Mouse (Mus musculus) hindbrain, postnatal 0 days (tissue): ENCODE results near the gene 1810049J17Rik. TPM values are rescaled to one million over a fixed set of nuclear protein-coding genes. Genes with fewer than 3 reads are reported as not detected.

ENCODE experiments used
- ATAC-seq: fragments of 200-750 bp; cut with Nextera tagmentation; 2 replicates; pipeline ENCODE4 v1.8.0; 2017; ENCODE audit warnings: mild to moderate bottlenecking, moderate TSS enrichment, moderate library complexity
- DNase-seq: peaks from one replicate; pipeline ENCODE4 v3.0.0-alpha.2; 2015; ENCODE audit warnings: low spot score
- H3K27ac ChIP-seq: fragments of 300-500 bp; sonication (generic); 2 replicates; pipeline ENCODE4 v1.5.1; 2014; ENCODE audit warnings: mild to moderate bottlenecking
- H3K27me3 ChIP-seq: fragments of 300-500 bp; sonication (generic); 2 replicates; pipeline ENCODE4 v1.6.1; 2014; ENCODE audit warnings: low read length, mixed read lengths; ENCODE audit not compliant: insufficient read depth
- H3K36me3 ChIP-seq: fragments of 300-500 bp; sonication (generic); 2 replicates; pipeline ENCODE4 v1.6.1; 2014; ENCODE audit warnings: low read length, mixed read lengths; ENCODE audit not compliant: insufficient read depth
- H3K4me1 ChIP-seq: fragments of 300-500 bp; sonication (generic); 2 replicates; pipeline ENCODE4 v1.6.1; 2014; ENCODE audit warnings: antibody characterized with exemption, low read length, mixed read lengths; ENCODE audit not compliant: insufficient read depth
- H3K4me2 ChIP-seq: fragments of 300-500 bp; sonication (generic); 2 replicates; pipeline ENCODE4 v1.6.1; 2014; ENCODE audit warnings: low read depth, mild to moderate bottlenecking, low read length, moderate library complexity, mixed read lengths
- H3K4me3 ChIP-seq: fragments of 300-500 bp; sonication (generic); 2 replicates; pipeline ENCODE4 v1.5.1; 2014; ENCODE audit warnings: low read length
- H3K9ac ChIP-seq: fragments of 300-500 bp; sonication (generic); replicated peaks from 2 replicates; pipeline ENCODE4 v1.6.1; 2014; ENCODE audit warnings: mild to moderate bottlenecking, low read length, moderate library complexity, mixed read lengths
- H3K9me3 ChIP-seq: fragments of 300-500 bp; sonication (generic); 2 replicates; pipeline ENCODE4 v1.6.1; 2016; ENCODE audit warnings: low read length, mixed read lengths
- CTCF ChIP-seq: IDR thresholded peaks from 2 replicates; pipeline ENCODE4 v1.5.1; 2016; ENCODE audit warnings: antibody characterized with exemption, control low read depth, low read depth
- WGBS: fragments of 180-500 bp; shearing (Covaris S2); extraction: QIAGEN DNeasy Blood & Tissue Kit; methylation state at CpG from one replicate; pipeline ENCODE4 v1.1.7; 2014; 5-methylcytosine and 5-hydroxymethylcytosine counted together
- polyA plus RNA-seq: library from polyadenylated mRNA; unstranded; fragments of >200 nt; fragmentation: Nextera tagmentation; extraction: Ambion mirVana; gene quantifications from 2 replicates; pipeline ENCODE4 v1.2.1, GENCODE M21; 2015
- total RNA-seq: library from RNA; depleted of rRNA; stranded (reverse); fragments of >200 nt; gene quantifications from 2 replicates; pipeline ENCODE4 v1.2.3, GENCODE M21; 2014

Gene 1810049J17Rik
- total and polyA plus RNA-seq, 2 experiments from 2014 or later: 1.8 TPM; not detected in 1

DNA sequence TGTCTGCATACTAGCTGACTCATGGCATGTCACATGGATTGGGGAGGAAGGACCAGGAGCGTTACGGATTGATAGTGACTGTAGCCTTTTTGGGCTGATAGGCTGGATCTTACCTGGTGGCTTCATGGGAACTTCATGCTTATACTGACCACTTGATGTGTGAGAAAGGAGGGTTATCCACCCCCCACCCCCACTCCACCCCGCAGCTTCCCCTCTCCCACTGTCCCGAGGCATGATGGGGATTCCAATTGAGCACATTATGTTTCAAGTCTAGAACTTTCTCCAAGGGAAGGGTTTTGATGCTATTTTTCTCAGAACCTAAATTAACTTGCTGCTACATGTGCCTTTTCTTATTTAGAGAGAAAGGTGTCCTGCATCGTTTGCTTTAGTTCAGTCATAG lies 36.7 kb upstream of the 1810049J17Rik start:
- Histone ChIP-seq H3K9ac (no peak overlapping the region), H3K4me1 (no peaks in the 10 kb centered on the region)
- WGBS: 96% methylated on average over 5 of the region's 5 CpGs

DNA sequence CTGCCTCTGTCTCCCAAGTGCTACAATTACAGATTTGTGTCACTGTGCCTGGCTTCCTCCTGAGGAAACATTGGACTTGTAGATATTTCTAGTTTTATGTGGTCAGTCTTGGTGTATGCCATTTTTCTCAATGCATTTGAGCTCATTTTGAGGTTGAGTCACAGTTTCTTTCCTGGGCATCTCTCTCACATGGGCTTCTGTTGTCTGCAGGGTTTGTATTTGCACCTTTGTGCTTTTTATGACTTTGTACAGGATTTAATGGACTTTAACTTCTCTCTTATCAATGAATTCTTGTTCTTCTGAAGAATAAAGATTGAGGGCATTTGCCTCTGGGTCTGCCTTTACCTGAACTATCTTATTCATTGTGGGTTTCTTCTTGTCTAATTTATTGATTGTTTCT lies 35.8 kb upstream of the 1810049J17Rik start:
- no peak overlapping the region for H3K27ac ChIP-seq
- no peak for ATAC-seq
- no peak overlapping the region for H3K4me3 ChIP-seq
- no peak overlapping the region for H3K9ac ChIP-seq
- DNase-seq: no peak
- no peaks in the 10 kb centered on the region for H3K4me1 ChIP-seq
- no peaks in the 10 kb centered on the region for H3K9me3 ChIP-seq
- no peaks in the 10 kb centered on the region for H3K27me3 ChIP-seq
- no peak overlapping the region for H3K4me2 ChIP-seq
- TF ChIP-seq CTCF: no peak
- peaks cover 7% of the 10 kb centered on the region; the same call in 1 of the 2 replicates for H3K36me3 ChIP-seq

More for the DNA sequence above, 36.7 kb upstream of the 1810049J17Rik start:
- no peak overlapping the region for H3K4me2 ChIP-seq
- TF ChIP-seq CTCF: no peak
- no peaks in the 10 kb centered on the region for H3K27me3 ChIP-seq
- ATAC-seq (no peak), DNase-seq (no peak)
- peaks cover 4% of the 10 kb centered on the region; the same call in 1 of the 2 replicates for H3K36me3 ChIP-seq
- no peak overlapping the region for H3K27ac ChIP-seq
- H3K4me3 ChIP-seq: no peak overlapping the region
- H3K9me3 ChIP-seq: no peaks in the 10 kb centered on the region

DNA sequence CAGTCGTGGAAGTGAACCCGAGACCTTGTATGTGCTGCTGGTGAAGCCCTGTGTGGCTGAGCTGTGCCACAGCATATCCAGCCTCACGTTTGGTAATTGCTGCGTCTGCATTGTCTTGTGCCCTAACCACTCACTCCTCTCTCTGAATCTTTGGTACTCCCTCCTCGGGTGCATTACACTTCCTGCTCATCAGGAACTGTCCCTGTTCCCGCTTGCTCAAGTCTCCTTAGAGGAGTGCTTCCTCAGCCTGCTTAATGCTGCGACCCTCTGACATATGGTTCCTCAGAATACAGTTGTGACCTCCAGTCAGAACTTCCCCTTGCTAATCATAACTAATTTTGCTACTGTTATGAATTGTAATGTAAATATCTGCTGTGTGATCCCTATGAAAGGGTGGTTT lies 34.2 kb upstream of the 1810049J17Rik start:
- Histone ChIP-seq H3K4me3 (no peak overlapping the region), H3K9ac (no peak overlapping the region), H3K27me3 (no peaks in the 10 kb centered on the region), H3K27ac (no peak overlapping the region), H3K9me3 (no peaks in the 10 kb centered on the region), H3K4me1 (no peaks in the 10 kb centered on the region), H3K36me3 (peaks cover 9% of the 10 kb centered on the region; the same call in 1 of the 2 replicates), H3K4me2 (no peak overlapping the region)
- no peak for TF ChIP-seq CTCF
- DNase-seq (no peak), ATAC-seq (no peak)
- WGBS: 78% methylated on average over 7 of the region's 7 CpGs

DNA sequence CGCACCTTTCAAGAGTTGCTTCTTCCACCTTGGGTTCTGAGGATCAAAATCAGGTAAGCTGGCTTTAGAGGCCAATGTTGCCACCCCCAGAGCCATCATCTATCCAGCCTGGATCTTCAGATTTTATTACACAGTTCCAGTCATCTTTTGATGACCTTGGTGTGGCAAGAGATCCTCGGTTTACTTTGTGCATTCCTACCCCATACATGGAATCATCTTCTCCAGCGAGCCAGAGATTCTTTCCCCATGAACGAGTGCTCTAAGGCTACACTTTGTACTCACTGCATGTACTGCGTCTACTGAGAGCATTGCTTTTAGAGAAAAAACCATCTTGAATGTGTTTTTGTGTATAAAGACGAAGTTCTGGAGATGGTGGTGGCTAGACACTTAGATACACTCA lies 33.6 kb upstream of the 1810049J17Rik start:
- ATAC-seq (no peak), DNase-seq (no peak)
- H3K9me3 ChIP-seq: no peaks in the 10 kb centered on the region
- no peak for TF ChIP-seq CTCF
- H3K4me2 ChIP-seq: no peak overlapping the region
- H3K4me3 ChIP-seq: no peak overlapping the region
- no peak overlapping the region for H3K27ac ChIP-seq
- 75% methylated on average over 6 of the region's 6 CpGs for WGBS
- H3K4me1 ChIP-seq: no peaks in the 10 kb centered on the region
- no peaks in the 10 kb centered on the region for H3K27me3 ChIP-seq
- no peak overlapping the region for H3K9ac ChIP-seq
- peaks cover 9% of the 10 kb centered on the region; the same call in 1 of the 2 replicates for H3K36me3 ChIP-seq

DNA sequence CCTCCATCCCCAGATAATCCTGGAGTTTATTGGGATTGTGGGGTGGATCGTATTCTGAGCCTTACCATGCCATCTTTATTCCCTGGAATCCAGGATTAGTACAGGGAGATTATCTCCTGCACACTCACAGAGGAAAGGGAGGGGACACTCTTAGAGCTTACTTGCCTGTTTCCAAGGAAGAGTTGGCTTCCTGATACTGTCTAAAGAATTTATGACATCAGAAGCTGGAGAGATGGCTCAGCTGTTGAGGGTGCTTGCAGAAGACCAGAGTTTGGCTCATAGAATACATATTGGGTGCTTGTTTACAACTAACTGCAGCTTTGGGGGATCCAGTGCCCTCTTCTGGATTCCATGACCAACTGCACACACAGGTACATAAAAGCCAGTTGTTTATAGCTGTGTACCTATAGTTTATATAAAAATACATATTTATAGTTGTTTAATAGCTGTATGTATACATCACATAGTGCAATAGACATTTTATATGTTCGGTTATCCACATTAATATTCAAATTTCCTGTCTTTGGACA lies 32.6 kb upstream of the 1810049J17Rik start:
- no peaks in the 10 kb centered on the region for H3K4me1 ChIP-seq
- no peaks in the 10 kb centered on the region for H3K27me3 ChIP-seq
- H3K4me2 ChIP-seq: no peak overlapping the region
- WGBS: 91% methylated on average over 2 of the region's 2 CpGs
- no peak overlapping the region for H3K9ac ChIP-seq
- no peak overlapping the region for H3K4me3 ChIP-seq
- DNase-seq: no peak
- H3K36me3 ChIP-seq: peaks cover 17% of the 10 kb centered on the region; the same call in 1 of the 2 replicates
- no peak for TF ChIP-seq CTCF
- H3K9me3 ChIP-seq: no peaks in the 10 kb centered on the region
- no peak for ATAC-seq
- H3K27ac ChIP-seq: no peak overlapping the region

DNA sequence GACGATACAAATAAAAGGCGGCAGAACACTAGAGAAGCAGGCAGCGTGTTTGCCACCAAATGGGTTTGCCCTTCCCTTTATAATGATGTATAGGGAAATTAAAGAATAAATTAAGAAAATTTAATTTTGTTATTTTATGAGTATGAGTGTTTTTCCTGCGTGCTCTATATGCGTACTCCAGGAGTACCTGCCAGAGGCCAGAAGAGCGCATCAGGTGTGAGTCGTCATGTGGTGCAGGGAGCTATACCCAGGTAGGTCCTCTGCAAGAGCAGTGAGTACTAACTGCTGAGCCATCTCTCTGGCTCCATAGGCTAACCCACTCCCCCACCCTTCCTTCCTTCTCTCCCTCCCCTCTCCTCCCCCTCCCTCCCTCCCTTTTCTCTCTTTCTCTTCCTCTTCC lies 29.8 kb upstream of the 1810049J17Rik start:
- H3K4me3 ChIP-seq: no peak overlapping the region
- WGBS: 94% methylated on average over 7 of the region's 7 CpGs
- ATAC-seq: no peak

DNA sequence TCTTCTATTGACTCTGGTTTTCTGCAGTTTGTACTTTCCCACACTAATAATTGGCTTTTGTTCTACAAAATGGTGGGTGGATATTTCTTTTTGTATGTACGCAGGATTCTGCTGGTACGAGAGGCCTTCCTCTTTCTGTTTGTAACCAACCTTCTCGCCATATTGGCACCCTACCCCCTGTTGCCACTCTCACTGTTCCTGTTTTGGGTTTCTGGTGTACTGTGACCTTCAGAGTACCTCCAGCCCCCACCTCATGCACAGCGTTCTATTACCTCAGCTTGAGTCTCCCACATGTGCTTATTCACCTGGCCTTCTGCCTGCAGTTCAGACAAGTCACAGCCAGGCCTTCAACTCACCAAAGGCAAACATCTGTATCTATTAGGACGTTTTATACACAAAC lies 28.1 kb upstream of the 1810049J17Rik start:
- Histone ChIP-seq H3K4me1 (no peaks in the 10 kb centered on the region), H3K36me3 (peaks cover 18% of the 10 kb centered on the region; the same call in 1 of the 2 replicates), H3K27ac (no peak overlapping the region), H3K27me3 (no peaks in the 10 kb centered on the region), H3K9me3 (no peaks in the 10 kb centered on the region), H3K4me2 (no peak overlapping the region), H3K4me3 (no peak overlapping the region), H3K9ac (no peak overlapping the region)
- no peak for ATAC-seq
- DNase-seq: no peak
- TF ChIP-seq CTCF: no peak
- 88% methylated on average over 5 of the region's 5 CpGs for WGBS

More for the DNA sequence above, 29.8 kb upstream of the 1810049J17Rik start:
- Histone ChIP-seq H3K4me2 (no peak overlapping the region), H3K27me3 (no peaks in the 10 kb centered on the region), H3K36me3 (peaks cover 18% of the 10 kb centered on the region; the same call in 1 of the 2 replicates), H3K9ac (no peak overlapping the region), H3K4me1 (no peaks in the 10 kb centered on the region), H3K9me3 (no peaks in the 10 kb centered on the region), H3K27ac (no peak overlapping the region)
- DNase-seq: no peak
- TF ChIP-seq CTCF: no peak
